Mouse (Mus musculus) kidney, adult 8-10 months (tissue): ENCODE data around the gene Tpp1.
"Not testable (repeated sequence)": the region's sequence is repeated elsewhere in the genome, so short reads cannot be mapped to it uniquely, and the experiment has no call there.

Experiments
- DNase-seq, 2 experiments: peaks; one replicate each; pipeline ENCODE4 v3.0.0; 2022

The Tpp1 gene

GRCm38 (mm10) chr7:105761813-105762484, 9.9 kb upstream of the Tpp1 start:
- DNase-seq = no peak

GRCm38 (mm10) chr7:105753281-105753680, 1.2 kb upstream of the Tpp1 start:
- DNase-seq = no peak

GRCm38 (mm10) chr7:105752716-105753115, 681 bp upstream of the Tpp1 start:
- DNase-seq = no peak

- DNase-seq = no peak
Measured at GRCm38 (mm10) chr7:105747776-105748175, 4.3 kb downstream of the Tpp1 start.

GRCm38 (mm10) chr7:105743926-105744590, 8.0 kb downstream of the Tpp1 start, which contains the start of gene Taf10:
Gene Taf10 (minus strand): TSS chr7:105744361.
- DNase-seq = peak; percentile 80 to 86

GRCm38 (mm10) chr7:105743246-105743925, 8.6 kb downstream of the Tpp1 start:
- not testable (repeated sequence) for DNase-seq

GRCm38 (mm10) chr7:105742539-105743215, 9.4 kb downstream of the Tpp1 start:
- not testable (repeated sequence) for DNase-seq

- no peak for DNase-seq
Measured at GRCm38 (mm10) chr7:105741978-105742377, 10.1 kb downstream of the Tpp1 start.

GRCm38 (mm10) chr7:105740851-105741250, 11.2 kb downstream of the Tpp1 start:
- DNase-seq = no peak

GRCm38 (mm10) chr7:105740089-105740795, 11.8 kb downstream of the Tpp1 start:
- no peak for DNase-seq

GRCm38 (mm10) chr7:105738948-105739347, 13.1 kb downstream of the Tpp1 start:
- peak; percentile 59 to 70 for DNase-seq

GRCm38 (mm10) chr7:105738286-105738685, 13.7 kb downstream of the Tpp1 start:
- DNase-seq = no peak

- no peak for DNase-seq
Measured at GRCm38 (mm10) chr7:105737648-105738047, 14.4 kb downstream of the Tpp1 start.

- peak in 1 of 2 experiments; percentile 43 for DNase-seq
Measured at GRCm38 (mm10) chr7:105736911-105737521, 15.0 kb downstream of the Tpp1 start, which contains the start of gene Rrp8. Gene Rrp8 (minus strand): TSS chr7:105737385.

GRCm38 (mm10) chr7:105736264-105736901, 15.7 kb downstream of the Tpp1 start, which contains the start of gene Ilk:
Gene Ilk (plus strand): TSS chr7:105736592.
- peak; percentile 95 for DNase-seq

GRCm38 (mm10) chr7:105735464-105735863, 16.6 kb downstream of the Tpp1 start:
- not testable (repeated sequence) for DNase-seq

GRCm38 (mm10) chr7:105734826-105735225, 17.2 kb downstream of the Tpp1 start:
- DNase-seq = no peak

GRCm38 (mm10) chr7:105733836-105734235, 18.2 kb downstream of the Tpp1 start:
- no peak for DNase-seq

GRCm38 (mm10) chr7:105728701-105729428, 23.2 kb downstream of the Tpp1 start:
- no peak for DNase-seq

GRCm38 (mm10) chr7:105726980-105727325, 25.1 kb downstream of the Tpp1 start:
- DNase-seq = no peak
